Mouse (Mus musculus): ENCODE results near the gene Myh7. TPM values are rescaled to one million over a fixed set of nuclear protein-coding genes. Genes with fewer than 3 reads are reported as not detected.

The Myh7 gene
- total RNA-seq, 4 experiments from 2014 or later = not detected

Small RNA genes within 50 kb of the gene (microRNA-seq; reads per million reads assigned to microRNA genes)
- gene Mir208a (0 to 0.50 reads per million in 2 experiments), gene Mir208b (0 to 0.34 reads per million in 2 experiments)

Other genes with a start within 250 kb of the Myh7 start
- 10 to 100 TPM; 26.6 to 51.8 (median 40.3) TPM for gene Slc7a8, start 212.7 kb downstream of the Myh7 start, total RNA-seq (2022)
- 1 to 10 TPM in 2 of 4 experiments, under 1 TPM in 2; 0.77 to 1.7 (median 1.2) TPM for gene Rnf212b, start 180.5 kb downstream of the Myh7 start, total RNA-seq (2022)
- gene Homez, start 123.7 kb downstream of the Myh7 start, total RNA-seq (2022) = 10 to 100 TPM; 18.7 to 29.2 (median 21.7) TPM
- gene Ppp1r3e, start 117.1 kb downstream of the Myh7 start, total RNA-seq (2022) = 10 to 100 TPM; 18.5 to 26.6 (median 21.6) TPM
- 10 to 100 TPM; 62.9 to 88.0 (median 73.9) TPM for gene Bcl2l2, start 111.2 kb downstream of the Myh7 start, total RNA-seq (2022)
- gene Gm20521, start 111.2 kb downstream of the Myh7 start, total RNA-seq (2022) = 1 to 10 TPM in 3 of 4 experiments, under 1 TPM in 1; 0.99 to 9.0 (median 4.4) TPM
- gene Pabpn1, start 102.1 kb downstream of the Myh7 start, total RNA-seq (2022) = 100 to 1,000 TPM; 157 to 316 (median 238) TPM
- 10 to 100 TPM; 44.9 to 81.7 (median 60.3) TPM for gene Slc22a17, start 81.5 kb downstream of the Myh7 start, total RNA-seq (2022)
- 1 to 10 TPM; 2.5 to 4.4 (median 3.2) TPM for gene Efs, start 68.5 kb downstream of the Myh7 start, total RNA-seq (2022)
- gene Il25, start 61.9 kb downstream of the Myh7 start, total RNA-seq (2022) = not detected
- under 1 TPM; 0.42 to 0.67 (median 0.60) TPM for gene Cmtm5, start 58.4 kb downstream of the Myh7 start, total RNA-seq (2022)
- gene Myh6, start 27.7 kb downstream of the Myh7 start, total RNA-seq (2022) = not detected
- gene Gm17428, start 17.7 kb downstream of the Myh7 start, total RNA-seq (2022) = not detected
- 10 to 100 TPM; 35.3 to 44.0 (median 39.4) TPM for gene Ngdn, start 20.8 kb upstream of the Myh7 start, total RNA-seq (2022)
- 10 to 100 TPM in 2 of 4 experiments, 1 to 10 TPM in 2; 6.9 to 17.8 (median 11.7) TPM for gene Zfhx2, start 97.7 kb upstream of the Myh7 start, total RNA-seq (2022)
- gene Thtpa, start 100.2 kb upstream of the Myh7 start, total RNA-seq (2022) = 10 to 100 TPM; 16.1 to 22.6 (median 21.0) TPM
- gene Ap1g2, start 112.0 kb upstream of the Myh7 start, total RNA-seq (2022) = 10 to 100 TPM; 24.5 to 29.3 (median 26.0) TPM
- 1 to 10 TPM; 3.3 to 6.9 (median 5.3) TPM for gene Jph4, start 122.3 kb upstream of the Myh7 start, total RNA-seq (2022)
- not detected for gene Dhrs2, start 227.4 kb upstream of the Myh7 start, total RNA-seq (2022)